Mouse (Mus musculus): Measurements from ENCODE around the gene Prex1. TPM values are rescaled to one million over a fixed set of nuclear protein-coding genes. Genes with fewer than 3 reads are reported as not detected.

Gene Prex1
- total RNA-seq, 4 experiments from 2014 or later, result 10.4 to 24.3 (median 17.8) TPM

GRCm38 (mm10) chr2:166658380-166658779, 55.3 kb downstream of the Prex1 start:
- DNase-seq, result no peak

GRCm38 (mm10) chr2:166657451-166658011, 56.1 kb downstream of the Prex1 start:
- DNase-seq, result no peak

GRCm38 (mm10) chr2:166656630-166657029, 57.0 kb downstream of the Prex1 start:
- no peak for DNase-seq

- DNase-seq, result no peak
Measured at GRCm38 (mm10) chr2:166655727-166656520, 57.7 kb downstream of the Prex1 start.

- DNase-seq, result no peak
Measured at GRCm38 (mm10) chr2:166655308-166655707, 58.3 kb downstream of the Prex1 start.

GRCm38 (mm10) chr2:166654875-166655274, 58.8 kb downstream of the Prex1 start:
- no peak for DNase-seq

GRCm38 (mm10) chr2:166653564-166653963, 60.1 kb downstream of the Prex1 start:
- DNase-seq, result no peak

- no peak for DNase-seq
Measured at GRCm38 (mm10) chr2:166652672-166653071, 61.0 kb downstream of the Prex1 start.

- DNase-seq, result no peak
Measured at GRCm38 (mm10) chr2:166651317-166652030, 62.2 kb downstream of the Prex1 start.

GRCm38 (mm10) chr2:166650414-166650813, 63.2 kb downstream of the Prex1 start:
- peak; percentile 23 for DNase-seq

GRCm38 (mm10) chr2:166647242-166647641, 66.4 kb downstream of the Prex1 start:
- no peak for DNase-seq

- no peak for DNase-seq
Measured at GRCm38 (mm10) chr2:166646434-166647088, 67.1 kb downstream of the Prex1 start.

GRCm38 (mm10) chr2:166644816-166645215, 68.8 kb downstream of the Prex1 start:
- no peak for DNase-seq

- DNase-seq, result no peak
Measured at GRCm38 (mm10) chr2:166642581-166642987, 71.0 kb downstream of the Prex1 start.

- DNase-seq, result no peak
Measured at GRCm38 (mm10) chr2:166639750-166640149, 73.9 kb downstream of the Prex1 start.

GRCm38 (mm10) chr2:166638947-166639641, 74.5 kb downstream of the Prex1 start:
- DNase-seq, result no peak

GRCm38 (mm10) chr2:166638079-166638800, 75.4 kb downstream of the Prex1 start:
- no peak for DNase-seq

- DNase-seq, result no peak
Measured at GRCm38 (mm10) chr2:166637673-166637990, 76.0 kb downstream of the Prex1 start.

- no peak for DNase-seq
Measured at GRCm38 (mm10) chr2:166636867-166637672, 76.6 kb downstream of the Prex1 start.

GRCm38 (mm10) chr2:166635521-166635920, 78.1 kb downstream of the Prex1 start:
- no peak for DNase-seq

Measured in adrenal gland, adult 8-10 months (tissue).